Mouse (Mus musculus): ENCODE data around the gene Prss12. TPM values are rescaled to one million over a fixed set of nuclear protein-coding genes. Genes with fewer than 3 reads are reported as not detected.
"Not testable (repeated sequence)": the region's sequence is repeated elsewhere in the genome, so short reads cannot be mapped to it uniquely, and the experiment has no call there.

Gene Prss12
- polyA plus RNA-seq, 1 experiment from 2014 or later = 4.7 TPM

DNA sequence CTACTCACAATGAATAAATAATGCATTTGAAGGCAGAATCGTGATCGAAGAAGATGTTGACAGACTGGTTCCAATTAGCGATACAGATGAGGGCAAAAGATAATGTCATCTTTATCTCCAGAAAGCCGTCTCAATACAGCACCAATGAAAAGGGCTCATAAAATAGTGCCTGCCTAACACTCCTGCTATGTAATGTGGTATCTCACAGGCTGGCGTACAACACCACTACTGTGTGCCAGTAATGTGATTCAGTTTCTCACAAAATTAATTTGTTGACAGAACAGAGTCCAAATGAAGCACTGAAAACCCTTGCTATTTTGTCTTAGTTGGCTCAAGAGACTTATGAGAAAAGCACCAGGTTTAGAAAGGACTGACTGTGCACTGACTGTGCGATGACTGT, 48.4 kb downstream of the Prss12 start:
- DNase-seq (ENCODE audit: low spot score) = no peak
- Histone ChIP-seq H3K36me3 (replicated peaks) (no peaks in the 10 kb centered on the region), H3K4me1 (no peaks in the 10 kb centered on the region), H3K27ac (replicated peaks) (no peak overlapping the region), H3K27me3 (replicated peaks; ENCODE audit: low read depth, poor library complexity, severe bottlenecking) (no peaks in the 10 kb centered on the region), H3K9me3 (no peaks in the 10 kb centered on the region), H3K4me3 (no peak overlapping the region)
- WGBS = 81% methylated on average over 6 of the region's 6 CpGs

DNA sequence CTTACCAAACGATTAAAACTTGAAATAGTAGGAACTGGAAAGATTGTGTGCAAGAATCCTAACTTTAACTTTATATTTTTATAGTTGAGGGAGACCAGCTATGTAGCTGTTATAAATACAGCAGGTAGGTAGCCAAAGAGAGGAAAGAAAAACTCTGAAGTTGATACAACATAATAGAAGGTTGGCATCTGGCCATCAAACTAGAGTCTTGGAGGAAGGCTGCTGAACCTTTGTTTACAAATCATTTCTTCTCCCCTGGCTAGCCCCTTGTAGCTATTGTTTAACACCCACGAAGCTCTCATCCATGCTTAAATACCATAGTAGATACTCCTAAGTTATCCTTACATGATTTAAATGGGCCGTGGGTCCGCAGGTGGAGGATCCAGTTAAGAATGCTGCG, 52.1 kb downstream of the Prss12 start:
- 86% methylated on average over 5 of the region's 5 CpGs for WGBS
- Histone ChIP-seq H3K9me3 (no peaks in the 10 kb centered on the region), H3K36me3 (replicated peaks) (no peaks in the 10 kb centered on the region)

DNA sequence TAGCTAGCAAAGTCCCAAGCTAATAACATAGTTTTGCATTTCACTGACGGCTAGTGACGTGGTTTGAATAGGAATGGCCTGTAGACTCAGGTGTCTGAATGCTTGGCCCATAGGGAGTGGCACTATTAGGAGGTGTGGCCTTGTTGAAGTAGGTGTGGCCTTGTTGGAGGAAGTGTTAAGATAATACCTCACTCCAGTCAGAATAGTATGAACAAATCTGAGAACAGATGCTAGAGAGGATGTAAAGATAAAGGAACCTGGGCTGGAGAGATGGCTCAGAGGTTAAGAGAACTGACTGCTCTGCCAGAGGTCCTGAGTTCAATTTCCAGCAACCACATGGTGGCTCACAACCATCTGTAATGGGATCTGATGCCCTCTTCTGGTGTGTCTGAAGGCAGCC, 55.1 kb downstream of the Prss12 start:
- H3K4me1 ChIP-seq; H3K9me3 ChIP-seq; H3K27ac ChIP-seq (replicated peaks); DNase-seq (ENCODE audit: low spot score); H3K27me3 ChIP-seq (replicated peaks; ENCODE audit: low read depth, poor library complexity, severe bottlenecking); H3K4me3 ChIP-seq: not testable (repeated sequence)
- WGBS = 87% methylated on average over 2 of the region's 2 CpGs
- H3K36me3 ChIP-seq (replicated peaks) = peaks cover 11% of the 10 kb centered on the region

More for the DNA sequence above, 52.1 kb downstream of the Prss12 start:
- Histone ChIP-seq H3K27ac (replicated peaks) (no peak overlapping the region), H3K27me3 (replicated peaks; ENCODE audit: low read depth, poor library complexity, severe bottlenecking) (no peaks in the 10 kb centered on the region), H3K4me1 (no peaks in the 10 kb centered on the region), H3K4me3 (no peak overlapping the region)
- no peak for DNase-seq (ENCODE audit: low spot score)

DNA sequence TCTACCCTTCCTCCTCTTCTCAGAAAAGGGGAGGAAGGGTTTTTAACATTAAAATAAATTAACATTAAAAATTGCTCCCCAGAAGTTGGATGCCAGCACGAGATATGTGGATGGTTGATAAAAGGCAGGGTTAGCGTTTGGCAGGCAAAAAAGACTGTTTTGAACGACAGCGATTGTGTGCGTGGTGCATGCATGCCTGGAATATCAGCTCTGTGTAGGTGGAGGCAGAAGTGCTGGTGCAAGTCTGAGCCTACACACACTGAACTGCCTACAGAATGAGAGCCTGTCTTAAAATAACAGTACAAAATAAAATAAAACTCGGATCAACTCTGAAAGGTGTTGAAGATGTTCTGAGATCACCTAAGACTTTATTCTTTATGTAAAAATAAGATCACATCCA, 57.2 kb downstream of the Prss12 start:
- peaks cover 8% of the 10 kb centered on the region for H3K4me1 ChIP-seq
- no peak overlapping the region for H3K27ac ChIP-seq (replicated peaks)
- no peaks in the 10 kb centered on the region for H3K9me3 ChIP-seq
- 88% methylated on average over 6 of the region's 6 CpGs for WGBS
- no peak overlapping the region for H3K4me3 ChIP-seq
- H3K27me3 ChIP-seq (replicated peaks; ENCODE audit: low read depth, poor library complexity, severe bottlenecking) = no peaks in the 10 kb centered on the region
- peaks cover 17% of the 10 kb centered on the region for H3K36me3 ChIP-seq (replicated peaks)
- no peak for DNase-seq (ENCODE audit: low spot score)

DNA sequence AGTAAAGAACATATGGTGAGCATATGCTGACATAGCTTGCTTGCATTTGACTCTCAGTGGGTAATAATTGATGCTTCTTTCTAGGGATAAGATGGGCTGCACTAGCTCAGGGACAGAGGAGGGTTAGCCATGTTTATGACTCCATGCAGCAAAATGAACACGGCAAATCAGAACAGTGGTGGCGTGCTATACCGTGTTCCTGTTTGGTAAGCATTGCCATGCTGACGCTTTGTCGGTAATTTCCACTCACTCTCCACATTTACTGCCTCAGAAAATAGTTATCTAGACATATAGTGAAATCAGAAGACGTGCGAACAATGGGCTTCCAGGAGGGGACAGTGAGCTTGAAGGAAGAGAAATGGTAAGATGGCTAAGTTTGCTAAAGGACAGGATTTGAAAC, 58.1 kb downstream of the Prss12 start:
- 89% methylated on average over 7 of the region's 7 CpGs for WGBS

DNA sequence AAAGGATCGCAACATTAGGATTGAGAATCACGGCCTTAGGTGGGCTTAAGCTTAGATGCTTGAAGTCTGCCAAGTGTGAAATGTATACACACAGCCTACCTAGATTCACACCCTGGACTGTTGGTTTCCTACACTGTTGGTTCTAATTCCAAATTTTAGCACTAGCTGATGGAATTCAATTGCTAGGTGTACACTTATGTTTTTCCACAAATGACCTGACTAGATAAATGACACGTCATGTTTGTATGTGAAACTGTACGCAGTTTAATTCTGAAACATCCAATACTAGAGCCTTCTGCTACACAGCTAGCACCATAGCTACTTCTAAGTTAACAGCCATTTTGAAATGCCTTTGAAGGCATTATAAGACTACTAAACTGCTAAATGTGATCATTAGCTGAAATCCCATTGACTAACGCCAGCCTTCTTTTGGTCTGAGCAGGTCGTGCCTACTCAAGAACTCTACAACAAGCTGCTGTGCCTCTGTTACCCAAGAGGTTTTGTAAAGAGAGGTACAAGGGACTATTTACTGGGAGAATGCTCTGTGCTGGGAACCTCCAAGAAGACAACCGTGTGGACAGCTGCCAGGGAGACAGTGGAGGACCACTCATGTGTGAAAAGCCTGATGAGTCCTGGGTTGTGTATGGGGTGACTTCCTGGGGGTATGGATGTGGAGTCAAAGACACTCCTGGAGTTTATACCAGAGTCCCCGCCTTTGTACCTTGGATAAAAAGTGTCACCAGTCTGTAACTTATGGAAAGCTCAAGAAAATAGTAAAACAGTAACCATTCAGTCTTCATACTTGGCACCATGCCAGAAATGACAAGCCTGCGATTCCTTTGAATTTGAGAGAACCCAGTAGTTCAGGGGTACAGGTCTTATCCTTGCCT, 59.3 kb downstream of the Prss12 start:
- peaks cover 15% of the 10 kb centered on the region for H3K4me1 ChIP-seq
- peaks cover 17% of the 10 kb centered on the region for H3K36me3 ChIP-seq (replicated peaks)
- no peaks in the 10 kb centered on the region for H3K27me3 ChIP-seq (replicated peaks; ENCODE audit: low read depth, poor library complexity, severe bottlenecking)
- WGBS = 52% methylated on average over 9 of the region's 9 CpGs
- peak; percentile 31 for DNase-seq (ENCODE audit: low spot score)
- peak overlapping the region; percentile 72 for H3K4me3 ChIP-seq
- H3K9me3 ChIP-seq = no peaks in the 10 kb centered on the region
- no peak overlapping the region for H3K27ac ChIP-seq (replicated peaks)

More for the DNA sequence above, 58.1 kb downstream of the Prss12 start:
- no peaks in the 10 kb centered on the region for H3K27me3 ChIP-seq (replicated peaks; ENCODE audit: low read depth, poor library complexity, severe bottlenecking)
- DNase-seq (ENCODE audit: low spot score) = peak; percentile 14
- H3K4me3 ChIP-seq = no peak overlapping the region
- peaks cover 17% of the 10 kb centered on the region for H3K36me3 ChIP-seq (replicated peaks)
- H3K27ac ChIP-seq (replicated peaks) = no peak overlapping the region
- peaks cover 13% of the 10 kb centered on the region for H3K4me1 ChIP-seq
- no peaks in the 10 kb centered on the region for H3K9me3 ChIP-seq

DNA sequence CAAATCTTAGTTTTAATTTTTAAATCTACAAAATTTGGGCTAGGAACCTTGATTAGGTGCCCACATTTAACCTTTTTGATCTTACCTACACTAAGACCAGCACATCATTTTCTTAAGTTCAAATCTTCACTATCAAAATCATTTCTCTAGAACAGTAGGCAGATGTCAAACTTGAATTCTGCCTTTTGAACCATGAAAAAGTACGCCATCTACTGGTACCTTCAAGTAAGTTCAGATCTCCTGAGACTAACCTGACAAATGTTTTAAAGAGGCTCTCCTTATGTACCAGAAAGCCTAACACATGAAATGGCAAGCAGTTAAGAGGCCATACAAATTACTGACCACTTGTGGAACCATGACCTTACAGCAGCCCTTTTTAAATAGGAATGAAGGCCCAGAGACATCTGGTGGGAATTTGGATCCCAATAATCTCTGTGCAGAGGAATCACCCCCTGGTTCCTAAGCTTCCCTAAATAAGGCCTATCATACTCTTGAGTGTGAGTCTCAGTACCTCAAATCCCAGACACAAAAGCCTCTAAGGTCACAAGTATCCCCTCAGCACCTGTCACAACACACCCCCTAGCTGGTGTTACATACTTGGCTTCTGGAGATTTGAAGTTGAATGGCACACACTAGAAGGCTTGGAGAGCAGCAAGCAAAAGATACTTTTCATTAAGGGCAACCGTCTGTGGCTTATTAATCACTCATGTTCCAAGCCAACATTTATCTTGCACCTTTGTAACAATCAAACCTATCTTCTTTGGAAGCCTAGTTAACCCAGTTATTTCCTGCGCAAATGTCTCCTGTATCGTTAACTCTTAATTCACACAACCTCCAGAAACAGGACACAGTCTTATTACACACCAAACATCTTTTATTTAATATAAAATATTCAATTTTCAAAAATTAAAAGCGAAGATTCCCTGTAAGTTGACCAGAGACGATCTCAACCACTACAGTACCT, 60.3 kb downstream of the Prss12 start:
- WGBS = 6% methylated on average over 6 of the region's 6 CpGs
- H3K27ac ChIP-seq (replicated peaks) = peak overlapping the region; percentile 99
- peaks cover 17% of the 10 kb centered on the region for H3K36me3 ChIP-seq (replicated peaks)
- H3K4me1 ChIP-seq = peaks cover 15% of the 10 kb centered on the region
- no peaks in the 10 kb centered on the region for H3K9me3 ChIP-seq
- peak; percentile 19 for DNase-seq (ENCODE audit: low spot score)
- peak overlapping the region; percentile 72 for H3K4me3 ChIP-seq
- H3K27me3 ChIP-seq (replicated peaks; ENCODE audit: low read depth, poor library complexity, severe bottlenecking) = no peaks in the 10 kb centered on the region

DNA sequence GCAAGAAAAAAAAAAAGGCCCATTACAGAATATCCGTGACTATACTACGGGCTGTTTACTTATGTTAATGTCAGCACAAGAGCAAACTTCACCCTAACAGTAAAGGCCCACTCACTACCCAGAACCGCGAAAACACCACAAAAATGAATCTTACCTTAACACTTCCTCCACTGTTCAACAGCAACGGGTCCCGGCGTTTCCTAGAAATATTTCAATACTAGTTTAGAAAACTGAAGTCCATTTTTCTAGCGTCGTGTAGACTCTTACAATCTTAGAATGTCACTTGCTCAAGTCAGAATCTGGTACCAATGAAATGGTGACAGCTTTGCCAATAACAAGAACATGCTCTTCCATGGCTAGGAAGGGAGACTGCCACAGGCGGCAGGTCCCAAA, 60.9 kb downstream of the Prss12 start:
- peak overlapping the region; percentile 72 for H3K4me3 ChIP-seq
- DNase-seq (ENCODE audit: low spot score) = no peak
- H3K36me3 ChIP-seq (replicated peaks) = peaks cover 17% of the 10 kb centered on the region
- peak overlapping the region; percentile 99 for H3K27ac ChIP-seq (replicated peaks)
- no peaks in the 10 kb centered on the region for H3K9me3 ChIP-seq
- no peaks in the 10 kb centered on the region for H3K27me3 ChIP-seq (replicated peaks; ENCODE audit: low read depth, poor library complexity, severe bottlenecking)
- WGBS = under 1% methylated on average over 10 of the region's 10 CpGs
- peaks cover 15% of the 10 kb centered on the region for H3K4me1 ChIP-seq

DNA sequence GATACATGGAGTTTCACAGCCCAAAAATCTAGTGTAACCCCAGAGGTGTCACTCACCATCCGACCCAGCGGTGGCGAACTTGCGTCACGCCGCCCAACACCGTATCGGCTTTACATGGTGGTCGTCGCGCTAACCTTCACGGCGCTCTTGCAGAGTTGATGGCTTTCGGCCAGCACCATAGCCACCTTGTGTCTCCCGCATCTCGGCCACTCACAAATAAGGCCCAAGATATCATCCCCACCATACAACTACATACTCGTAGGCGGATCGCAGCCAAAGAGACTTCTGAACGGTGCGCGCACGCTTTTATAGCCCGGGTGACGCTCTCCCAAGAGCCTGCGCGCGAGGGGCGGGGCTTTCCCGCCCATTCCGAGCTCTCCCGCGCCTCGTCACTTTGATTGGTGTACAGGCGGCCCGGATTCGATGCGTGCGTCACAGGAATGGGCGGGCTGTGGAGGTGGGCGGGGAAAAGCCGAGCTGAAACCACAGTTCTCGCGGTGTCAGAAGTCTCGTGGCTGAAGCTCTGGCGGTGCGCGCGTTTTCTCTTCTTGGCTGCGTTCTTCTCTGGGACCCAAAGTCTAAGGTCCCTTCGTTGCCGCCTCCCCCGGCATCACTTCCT, 61.5 kb downstream of the Prss12 start:
- WGBS = under 1% methylated on average over 53 of the region's 53 CpGs
- Histone ChIP-seq H3K27me3 (replicated peaks; ENCODE audit: low read depth, poor library complexity, severe bottlenecking) (no peaks in the 10 kb centered on the region), H3K4me1 (peaks cover 15% of the 10 kb centered on the region), H3K27ac (replicated peaks) (peak overlapping the region; percentile 99), H3K36me3 (replicated peaks) (peaks cover 17% of the 10 kb centered on the region), H3K9me3 (no peaks in the 10 kb centered on the region), H3K4me3 (peak overlapping the region; percentile 72)
- peak; percentile 99 for DNase-seq (ENCODE audit: low spot score)

DNA sequence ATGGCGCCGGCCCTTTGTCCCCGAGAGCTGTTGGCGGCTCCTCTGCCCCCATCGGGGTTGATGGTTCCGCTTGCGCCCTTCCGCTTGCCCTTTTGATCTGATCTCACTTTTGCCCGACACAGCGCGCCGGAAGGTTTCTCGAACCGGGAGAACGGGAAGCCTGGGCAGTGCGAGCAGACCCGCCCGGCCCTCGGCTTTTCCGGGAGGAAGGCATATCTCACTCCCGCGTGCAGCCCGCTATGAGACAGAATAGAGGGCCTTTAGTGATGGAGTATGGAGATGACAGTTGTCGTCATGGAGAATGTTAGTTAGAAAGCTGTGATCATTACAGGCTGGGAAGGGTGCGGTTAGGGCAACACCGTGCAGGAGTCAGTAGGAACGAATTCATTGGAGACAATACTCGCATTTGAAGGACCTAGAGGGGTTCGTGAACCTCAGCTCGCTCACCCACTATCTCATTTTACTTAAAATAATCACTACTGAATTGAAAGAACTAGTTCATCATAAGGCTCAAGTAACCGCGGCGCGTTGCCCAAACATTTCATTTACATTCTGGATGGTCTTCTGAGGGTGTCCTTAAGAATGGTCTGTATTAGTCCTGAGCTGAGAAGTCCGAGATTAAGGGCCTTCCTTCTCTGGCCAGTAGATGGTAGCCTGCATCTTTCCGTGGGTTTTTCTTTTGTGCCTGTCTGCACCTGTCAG, 62.1 kb downstream of the Prss12 start:
- H3K36me3 ChIP-seq (replicated peaks) = peaks cover 17% of the 10 kb centered on the region
- H3K4me1 ChIP-seq = peaks cover 15% of the 10 kb centered on the region
- no peak for DNase-seq (ENCODE audit: low spot score)
- no peaks in the 10 kb centered on the region for H3K27me3 ChIP-seq (replicated peaks; ENCODE audit: low read depth, poor library complexity, severe bottlenecking)
- peak overlapping the region; percentile 99 for H3K27ac ChIP-seq (replicated peaks)
- H3K4me3 ChIP-seq = peak overlapping the region; percentile 72
- no peaks in the 10 kb centered on the region for H3K9me3 ChIP-seq
- under 1% methylated on average over 36 of the region's 36 CpGs for WGBS

DNA sequence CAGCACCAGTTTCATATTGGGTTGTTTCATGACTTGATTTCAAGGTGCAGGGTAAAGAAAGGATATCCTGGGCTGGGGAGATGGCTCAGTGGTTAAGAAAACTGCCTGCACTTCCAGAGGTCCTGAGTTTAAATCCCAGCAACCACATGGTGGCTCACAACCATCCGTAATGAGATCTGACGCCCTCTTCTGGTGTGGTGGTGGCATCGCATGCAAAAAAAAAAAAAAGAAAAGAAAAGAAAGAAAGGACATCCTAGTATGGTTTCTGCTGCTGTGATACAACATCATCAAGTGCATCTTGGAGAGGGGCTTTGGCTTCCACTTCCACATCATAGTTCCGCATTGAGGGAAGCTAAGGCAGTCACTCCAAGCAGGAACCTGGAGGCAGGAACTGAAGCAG, 65.1 kb downstream of the Prss12 start:
- WGBS = 69% methylated on average over 4 of the region's 4 CpGs
- Histone ChIP-seq H3K9me3 (no peaks in the 10 kb centered on the region), H3K4me3 (no peak overlapping the region), H3K4me1 (peaks cover 12% of the 10 kb centered on the region), H3K27ac (replicated peaks) (no peak overlapping the region), H3K27me3 (replicated peaks; ENCODE audit: low read depth, poor library complexity, severe bottlenecking) (no peaks in the 10 kb centered on the region), H3K36me3 (replicated peaks) (peaks cover 6% of the 10 kb centered on the region)
- DNase-seq (ENCODE audit: low spot score) = no peak

DNA sequence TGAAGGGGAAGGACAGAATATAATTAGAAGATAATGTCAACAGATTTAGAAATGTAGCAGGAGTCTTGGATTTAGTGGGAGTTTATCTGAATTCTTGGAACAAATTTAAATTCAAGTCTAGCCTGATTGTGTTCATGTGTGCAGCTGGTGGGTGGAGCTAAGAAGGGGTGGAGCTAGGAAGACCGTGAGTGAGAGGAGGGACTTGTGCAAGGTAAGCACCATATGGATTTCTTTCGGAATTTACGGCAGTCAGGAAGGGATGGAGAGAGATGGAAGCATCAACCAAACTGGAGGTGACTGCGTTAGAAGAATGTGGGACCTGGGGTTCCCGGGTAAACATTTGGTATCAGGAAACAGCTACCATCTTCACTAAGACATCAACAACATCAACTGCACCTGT, 68.2 kb downstream of the Prss12 start:
- Histone ChIP-seq H3K4me1 (peaks cover 1% of the 10 kb centered on the region), H3K9me3 (no peaks in the 10 kb centered on the region)
- WGBS = 47% methylated on average over 5 of the region's 5 CpGs

More for the DNA sequence above, 68.2 kb downstream of the Prss12 start:
- no peaks in the 10 kb centered on the region for H3K27me3 ChIP-seq (replicated peaks; ENCODE audit: low read depth, poor library complexity, severe bottlenecking)
- no peak overlapping the region for H3K27ac ChIP-seq (replicated peaks)
- no peak for DNase-seq (ENCODE audit: low spot score)
- H3K4me3 ChIP-seq = no peak overlapping the region
- H3K36me3 ChIP-seq (replicated peaks) = no peaks in the 10 kb centered on the region

Measured in embryonic facial prominence, embryonic 10.5 days (tissue).